Mouse (Mus musculus) 3134 (cell line): Measurements from ENCODE around the gene Gm13030.
"Not testable (repeated sequence)": the region's sequence is repeated elsewhere in the genome, so short reads cannot be mapped to it uniquely, and the experiment has no call there.

Experiments used
- DNase-seq: peaks from one replicate; pipeline ENCODE4 v3.0.0-alpha.2; 2011; ENCODE audit warnings: low spot score; ENCODE audit not compliant: insufficient read length; ENCODE audit errors: extremely low read depth

Gm13030 gene

GRCm38 (mm10) chr4:138873864-138874263, at the start of gene Gm13030:
Gm13030 (minus strand) TSS chr4:138873964.
- DNase-seq: no peak

GRCm38 (mm10) chr4:138922131-138922459, 48.3 kb upstream of the Gm13030 start:
- peak; percentile 80 for DNase-seq

- DNase-seq: no peak
Measured at GRCm38 (mm10) chr4:138921254-138922130, 47.7 kb upstream of the Gm13030 start.

- no peak for DNase-seq
Measured at GRCm38 (mm10) chr4:138917282-138917681, 43.5 kb upstream of the Gm13030 start.

- DNase-seq: peak; percentile 94
Measured at GRCm38 (mm10) chr4:138913797-138914196, 40.0 kb upstream of the Gm13030 start, which contains the start of gene Otud3. Otud3 (minus strand) TSS chr4:138913945.

- no peak for DNase-seq
Measured at GRCm38 (mm10) chr4:138913141-138913787, 39.5 kb upstream of the Gm13030 start.

- DNase-seq: no peak
Measured at GRCm38 (mm10) chr4:138905624-138906337, 32.0 kb upstream of the Gm13030 start.

- no peak for DNase-seq
Measured at GRCm38 (mm10) chr4:138899361-138899760, 25.6 kb upstream of the Gm13030 start.

- not testable (repeated sequence) for DNase-seq
Measured at GRCm38 (mm10) chr4:138893789-138894188, 20.0 kb upstream of the Gm13030 start.

- no peak for DNase-seq
Measured at GRCm38 (mm10) chr4:138892655-138893054, 18.9 kb upstream of the Gm13030 start.

GRCm38 (mm10) chr4:138889635-138890034, 15.9 kb upstream of the Gm13030 start:
- no peak for DNase-seq

- DNase-seq: no peak
Measured at GRCm38 (mm10) chr4:138889165-138889564, 15.4 kb upstream of the Gm13030 start.

- no peak for DNase-seq
Measured at GRCm38 (mm10) chr4:138884261-138884660, 10.5 kb upstream of the Gm13030 start.

GRCm38 (mm10) chr4:138882179-138882578, 8.4 kb upstream of the Gm13030 start:
- DNase-seq: no peak

- no peak for DNase-seq
Measured at GRCm38 (mm10) chr4:138880811-138881584, 7.2 kb upstream of the Gm13030 start.

- DNase-seq: no peak
Measured at GRCm38 (mm10) chr4:138879808-138880207, 6.0 kb upstream of the Gm13030 start.

- no peak for DNase-seq
Measured at GRCm38 (mm10) chr4:138878783-138879182, 5.0 kb upstream of the Gm13030 start.

GRCm38 (mm10) chr4:138877731-138878130, 4.0 kb upstream of the Gm13030 start, which contains the start of gene Pla2g2e:
Pla2g2e (plus strand) TSS chr4:138877942.
- DNase-seq: peak; percentile 76

- no peak for DNase-seq
Measured at GRCm38 (mm10) chr4:138875986-138876385, 2.2 kb upstream of the Gm13030 start.

- DNase-seq: not testable (repeated sequence)
Measured at GRCm38 (mm10) chr4:138875275-138875674, 1.5 kb upstream of the Gm13030 start.
